Mouse (Mus musculus) midbrain, embryonic 12.5 days (tissue): ENCODE data around the gene Por. TPM values are rescaled to one million over a fixed set of nuclear protein-coding genes. Genes with fewer than 3 reads are reported as not detected.

Experiments used
- ATAC-seq: fragments of 200-750 bp; cut with Nextera tagmentation; 2 replicates; pipeline ENCODE4 v1.8.0; 2017; ENCODE audit warnings: low read depth, moderate TSS enrichment, moderate library complexity; ENCODE audit not compliant: low FRiP score
- H3K27ac ChIP-seq: fragments of 300-500 bp; sonication (generic); replicated peaks from 2 replicates; pipeline ENCODE4 v1.5.1; 2016; ENCODE audit warnings: mild to moderate bottlenecking
- H3K27me3 ChIP-seq: fragments of 300-500 bp; sonication (generic); 2 replicates; pipeline ENCODE4 v1.6.1; 2016; ENCODE audit warnings: mild to moderate bottlenecking
- H3K36me3 ChIP-seq: fragments of 300-500 bp; sonication (generic); 2 replicates; pipeline ENCODE4 v1.6.1; 2016
- H3K4me1 ChIP-seq: fragments of 300-500 bp; sonication (generic); 2 replicates; pipeline ENCODE4 v1.6.1; 2016
- H3K4me2 ChIP-seq: fragments of 300-500 bp; sonication (generic); replicated peaks from 2 replicates; pipeline ENCODE4 v1.6.1; 2016; ENCODE audit warnings: mild to moderate bottlenecking, moderate library complexity
- H3K4me3 ChIP-seq: fragments of 300-500 bp; sonication (generic); 2 replicates; pipeline ENCODE4 v1.5.1; 2016; ENCODE audit warnings: mild to moderate bottlenecking
- H3K9ac ChIP-seq: fragments of 300-500 bp; sonication (generic); replicated peaks from 2 replicates; pipeline ENCODE4 v1.6.1; 2016; ENCODE audit warnings: mild to moderate bottlenecking, moderate library complexity
- H3K9me3 ChIP-seq: fragments of 300-500 bp; sonication (generic); 2 replicates; pipeline ENCODE4 v1.6.1; 2016; ENCODE audit warnings: mild to moderate bottlenecking
- WGBS: fragments of 180-500 bp; shearing (Covaris S2); methylation state at CpG from one replicate; pipeline ENCODE4 v1.1.7; 2016; 5-methylcytosine and 5-hydroxymethylcytosine counted together
- polyA plus RNA-seq: library from polyadenylated mRNA; unstranded; fragments of >200 nt; fragmentation: Nextera tagmentation; extraction: Ambion mirVana; gene quantifications from 2 replicates; pipeline ENCODE4 v1.2.1, GENCODE M21; 2016

The Por gene
- polyA plus RNA-seq, 1 experiment from 2014 or later: 145 TPM

- peak overlapping the region; percentile 58; the same call in 1 of the 2 replicates for H3K27ac ChIP-seq
- peak overlapping the region; percentile 91 for H3K4me3 ChIP-seq
- peak overlapping the region; percentile 96 for H3K4me2 ChIP-seq
- peaks cover 14% of the 10 kb centered on the region for H3K9me3 ChIP-seq
- H3K9ac ChIP-seq: peak overlapping the region; percentile 74
- peaks cover 18% of the 10 kb centered on the region; the same call in 1 of the 2 replicates for H3K36me3 ChIP-seq
- ATAC-seq: no peak; the same call in 1 of the 2 replicates
- peaks cover 19% of the 10 kb centered on the region for H3K4me1 ChIP-seq
- 30% methylated on average over 12 of the region's 12 CpGs for WGBS
- peaks cover 22% of the 10 kb centered on the region for H3K27me3 ChIP-seq
Measured at GRCm38 (mm10) chr5:135744742-135745141, 74.9 kb downstream of the Por start.

GRCm38 (mm10) chr5:135751041-135751440 lies 81.2 kb downstream of the Por start:
- 83% methylated on average over 1 of the region's 1 CpGs for WGBS
- ATAC-seq: no peak

GRCm38 (mm10) chr5:135751595-135751994 lies 81.8 kb downstream of the Por start:
- H3K36me3 ChIP-seq: no peaks in the 10 kb centered on the region
- ATAC-seq: no peak
- no peak overlapping the region for H3K9ac ChIP-seq
- H3K4me3 ChIP-seq: no peak overlapping the region
- 0 out of 2 replicates have a peak, but pooled peaks cover 9% of the 10 kb centered on the region for H3K27me3 ChIP-seq
- H3K4me1 ChIP-seq: no peaks in the 10 kb centered on the region
- WGBS: 79% methylated on average over 2 of the region's 2 CpGs
- no peak overlapping the region for H3K4me2 ChIP-seq
- peaks cover 14% of the 10 kb centered on the region for H3K9me3 ChIP-seq
- no peak overlapping the region for H3K27ac ChIP-seq

More at GRCm38 (mm10) chr5:135751041-135751440, 81.2 kb downstream of the Por start:
- H3K4me2 ChIP-seq: no peak overlapping the region
- H3K36me3 ChIP-seq: no peaks in the 10 kb centered on the region
- peaks cover 11% of the 10 kb centered on the region for H3K27me3 ChIP-seq
- no peak overlapping the region for H3K9ac ChIP-seq
- H3K4me1 ChIP-seq: no peaks in the 10 kb centered on the region
- no peak overlapping the region for H3K4me3 ChIP-seq
- H3K9me3 ChIP-seq: peaks cover 14% of the 10 kb centered on the region
- H3K27ac ChIP-seq: no peak overlapping the region

- H3K36me3 ChIP-seq: no peaks in the 10 kb centered on the region
- H3K27ac ChIP-seq: no peak overlapping the region
- peaks cover 10% of the 10 kb centered on the region for H3K27me3 ChIP-seq
- no peak overlapping the region for H3K4me2 ChIP-seq
- H3K9ac ChIP-seq: no peak overlapping the region
- no peaks in the 10 kb centered on the region for H3K9me3 ChIP-seq
- H3K4me1 ChIP-seq: no peaks in the 10 kb centered on the region
- 79% methylated on average over 3 of the region's 3 CpGs for WGBS
- no peak for ATAC-seq
- no peak overlapping the region for H3K4me3 ChIP-seq
Measured at GRCm38 (mm10) chr5:135761881-135762280, 92.0 kb downstream of the Por start.

DNA sequence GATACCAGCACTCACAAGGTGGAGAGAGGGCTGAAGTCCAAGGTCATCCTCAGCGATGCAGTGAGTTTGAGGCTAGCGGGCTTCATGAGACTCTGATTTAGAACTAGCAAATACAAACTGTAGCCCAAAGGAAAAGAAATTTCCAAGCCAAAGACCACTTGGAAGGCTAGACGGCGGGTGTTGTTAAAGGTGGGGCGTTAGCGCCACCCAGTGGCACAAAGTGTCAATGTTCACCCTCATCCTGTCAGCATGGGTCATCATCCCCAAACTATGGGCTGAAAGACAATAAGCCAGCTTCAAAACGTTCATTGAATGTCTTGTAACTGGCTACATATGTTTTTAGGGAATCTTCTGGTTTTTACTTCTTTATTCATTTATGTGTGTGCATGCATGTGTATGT lies 93.7 kb downstream of the Por start:
- no peak for ATAC-seq
- H3K27me3 ChIP-seq: peaks cover 14% of the 10 kb centered on the region
- 2% methylated on average over 7 of the region's 7 CpGs for WGBS

GRCm38 (mm10) chr5:135764971-135765370 lies 95.1 kb downstream of the Por start:
- peaks cover 14% of the 10 kb centered on the region for H3K27me3 ChIP-seq
- H3K36me3 ChIP-seq: no peaks in the 10 kb centered on the region
- no peak overlapping the region for H3K4me3 ChIP-seq
- no peaks in the 10 kb centered on the region for H3K9me3 ChIP-seq
- no peaks in the 10 kb centered on the region for H3K4me1 ChIP-seq
- no peak overlapping the region for H3K4me2 ChIP-seq
- H3K27ac ChIP-seq: no peak overlapping the region
- 67% methylated on average over 3 of the region's 3 CpGs for WGBS
- no peak for ATAC-seq
- no peak overlapping the region; the same call in 1 of the 2 replicates for H3K9ac ChIP-seq

More for the DNA sequence above, 93.7 kb downstream of the Por start:
- no peak overlapping the region for H3K4me3 ChIP-seq
- no peaks in the 10 kb centered on the region for H3K4me1 ChIP-seq
- no peaks in the 10 kb centered on the region for H3K36me3 ChIP-seq
- H3K27ac ChIP-seq: no peak overlapping the region
- H3K9me3 ChIP-seq: no peaks in the 10 kb centered on the region
- H3K4me2 ChIP-seq: no peak overlapping the region
- no peak overlapping the region for H3K9ac ChIP-seq

- Histone ChIP-seq H3K36me3 (no peaks in the 10 kb centered on the region), H3K4me2 (no peak overlapping the region), H3K27ac (no peak overlapping the region), H3K9ac (no peak overlapping the region), H3K4me1 (peaks cover 3% of the 10 kb centered on the region), H3K27me3 (peaks cover 6% of the 10 kb centered on the region; the same call in 1 of the 2 replicates), H3K4me3 (no peak overlapping the region), H3K9me3 (no peaks in the 10 kb centered on the region)
- no peak for ATAC-seq
- WGBS: 65% methylated on average over 3 of the region's 3 CpGs
Measured at GRCm38 (mm10) chr5:135772519-135772918, 102.7 kb downstream of the Por start.

GRCm38 (mm10) chr5:135776546-135776945 lies 106.7 kb downstream of the Por start:
- H3K27ac ChIP-seq: no peak overlapping the region
- no peak for ATAC-seq
- H3K9ac ChIP-seq: no peak overlapping the region; the same call in 1 of the 2 replicates
- 75% methylated on average over 4 of the region's 4 CpGs for WGBS
- H3K4me2 ChIP-seq: no peak overlapping the region
- no peaks in the 10 kb centered on the region for H3K9me3 ChIP-seq
- peaks cover 6% of the 10 kb centered on the region; the same call in 1 of the 2 replicates for H3K27me3 ChIP-seq
- H3K36me3 ChIP-seq: peaks cover 5% of the 10 kb centered on the region
- no peak overlapping the region for H3K4me3 ChIP-seq
- peaks cover 24% of the 10 kb centered on the region for H3K4me1 ChIP-seq

- Histone ChIP-seq H3K9me3 (no peaks in the 10 kb centered on the region), H3K36me3 (peaks cover 16% of the 10 kb centered on the region), H3K9ac (peak within 1 kb of the TSS; percentile 93), H3K27me3 (peaks cover 6% of the 10 kb centered on the region; the same call in 1 of the 2 replicates), H3K4me1 (peaks cover 24% of the 10 kb centered on the region), H3K27ac (peak within 1 kb of the TSS; percentile 93), H3K4me3 (peak within 1 kb of the TSS; percentile 88), H3K4me2 (peak within 1 kb of the TSS; percentile 92)
- peak; percentile 93 for ATAC-seq
- under 1% methylated on average over 45 of the region's 45 CpGs for WGBS
Measured at GRCm38 (mm10) chr5:135777796-135778470, 108.1 kb downstream of the Por start, which contains the start of gene Styxl1. Gene Styxl1, minus strand, starts transcription at chr5:135778385.

DNA sequence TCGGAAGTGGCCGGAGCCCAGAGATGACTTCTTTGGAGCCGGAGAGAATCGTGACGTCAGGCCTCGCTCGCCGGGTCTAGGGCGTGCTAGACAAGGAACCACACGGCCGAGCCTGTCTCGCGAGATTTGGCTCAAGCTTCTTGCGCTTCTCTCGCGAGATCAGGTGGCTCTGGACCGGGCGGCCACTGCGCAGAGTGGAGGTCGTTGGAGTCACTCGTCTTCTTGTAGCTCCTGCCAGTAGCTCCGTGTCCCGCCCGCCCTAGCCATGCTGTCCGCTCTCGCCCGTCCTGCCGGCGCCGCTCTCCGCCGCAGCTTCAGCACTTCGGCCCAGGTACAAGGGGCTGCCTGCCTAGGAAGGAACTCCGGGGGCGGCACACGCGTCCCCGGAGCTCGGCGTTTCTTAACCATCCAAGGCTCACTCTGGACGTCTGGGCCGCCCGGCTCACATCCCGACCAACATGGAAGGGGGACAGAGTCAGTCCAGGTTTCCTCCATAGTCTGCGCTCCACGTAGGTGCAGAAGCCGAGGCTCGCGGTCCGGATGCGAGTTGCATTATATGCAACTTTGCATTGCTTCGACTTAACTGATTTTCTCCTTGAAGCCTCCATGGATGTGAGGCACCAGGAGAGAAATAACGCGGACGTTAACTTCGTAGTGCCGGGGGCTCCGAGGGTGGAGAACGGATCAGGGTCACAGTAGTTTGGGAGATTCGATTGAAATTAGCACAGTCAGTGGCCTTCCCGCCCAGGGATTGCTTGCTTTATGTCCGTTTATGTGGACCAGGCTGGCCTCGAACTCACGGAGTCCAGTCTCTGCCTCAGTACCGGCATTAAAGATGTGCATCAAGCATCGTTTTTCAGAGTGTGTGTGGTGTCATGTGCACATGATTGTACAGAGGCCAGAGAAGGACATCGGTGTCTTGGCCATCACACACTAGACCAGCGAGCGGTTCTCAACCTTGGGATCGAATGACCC lies 108.9 kb downstream of the Por start, which contains the start of gene Mdh2:
Gene Mdh2, plus strand, starts transcription at position 10 of the 975 bp plus-strand sequence.
- 1% methylated on average over 70 of the region's 70 CpGs for WGBS

GRCm38 (mm10) chr5:135780331-135780730 lies 110.5 kb downstream of the Por start:
- H3K4me3 ChIP-seq: no peak overlapping the region
- H3K27ac ChIP-seq: no peak overlapping the region
- WGBS: 87% methylated on average over 8 of the region's 8 CpGs
- H3K9me3 ChIP-seq: no peaks in the 10 kb centered on the region
- H3K4me2 ChIP-seq: peak overlapping the region; percentile 92; the same call in 1 of the 2 replicates
- H3K36me3 ChIP-seq: peaks cover 40% of the 10 kb centered on the region
- H3K27me3 ChIP-seq: peaks cover 6% of the 10 kb centered on the region; the same call in 1 of the 2 replicates
- peaks cover 24% of the 10 kb centered on the region for H3K4me1 ChIP-seq
- H3K9ac ChIP-seq: 0 out of 2 replicates have a peak overlapping the region, but pooled peaks have one; percentile 1
- ATAC-seq: no peak

More for the DNA sequence above, 108.9 kb downstream of the Por start, which contains the start of gene Mdh2:
- Histone ChIP-seq H3K4me1 (peaks cover 24% of the 10 kb centered on the region), H3K27ac (peak within 1 kb of the TSS; percentile 93), H3K4me2 (peak within 1 kb of the TSS; percentile 92), H3K36me3 (peaks cover 25% of the 10 kb centered on the region), H3K9me3 (no peaks in the 10 kb centered on the region), H3K4me3 (peak within 1 kb of the TSS; percentile 88), H3K27me3 (peaks cover 6% of the 10 kb centered on the region; the same call in 1 of the 2 replicates), H3K9ac (peak within 1 kb of the TSS; percentile 93)
- ATAC-seq: peak; percentile 99
